Mouse (Mus musculus) liver, adult 2 months (tissue): ENCODE results near the gene Gm36079.
"Not testable (repeated sequence)": the region's sequence is repeated elsewhere in the genome, so short reads cannot be mapped to it uniquely, and the experiment has no call there.

Experiments
- CTCF ChIP-seq: fragments of 200-500 bp; IDR thresholded peaks from 2 replicates; pipeline ENCODE4 v1.5.1; 2011; ENCODE audit warnings: low read depth, low read length, control low read depth
- POLR2A ChIP-seq: fragments of 200-500 bp; IDR thresholded peaks from 2 replicates; pipeline ENCODE4 v1.6.1; 2011; ENCODE audit warnings: low read length, control low read depth; ENCODE audit not compliant: insufficient read depth; ENCODE audit errors: extremely low read depth

- TF ChIP-seq POLR2A, CTCF: not testable (repeated sequence)
Measured at GRCm38 (mm10) chr13:120025004-120025403, 1.8 kb downstream of the Gm36079 start.
